Mouse (Mus musculus) embryonic facial prominence, embryonic 12.5 days (tissue): ENCODE measurements around the gene Mmgt2. TPM values are rescaled to one million over a fixed set of nuclear protein-coding genes. Genes with fewer than 3 reads are reported as not detected.
"Not testable (repeated sequence)": the region's sequence is repeated elsewhere in the genome, so short reads cannot be mapped to it uniquely, and the experiment has no call there.

Experiments
- ATAC-seq: fragments of 200-750 bp; cut with Nextera tagmentation; 2 replicates; pipeline ENCODE4 v1.8.0; 2017; ENCODE audit not compliant: insufficient number of reproducible peaks, insufficient read depth, low FRiP score, low TSS enrichment
- H3K27ac ChIP-seq: fragments of 300-500 bp; sonication (generic); 2 replicates; pipeline ENCODE4 v1.5.1; 2016; ENCODE audit warnings: mild to moderate bottlenecking
- H3K27me3 ChIP-seq: fragments of 300-500 bp; sonication (generic); 2 replicates; pipeline ENCODE4 v1.6.1; 2016; ENCODE audit warnings: mild to moderate bottlenecking, moderate library complexity
- H3K36me3 ChIP-seq: fragments of 300-500 bp; sonication (generic); 2 replicates; pipeline ENCODE4 v1.6.1; 2016; ENCODE audit warnings: mild to moderate bottlenecking
- H3K4me1 ChIP-seq: fragments of 300-500 bp; sonication (generic); 2 replicates; pipeline ENCODE4 v1.6.1; 2016
- H3K4me2 ChIP-seq: fragments of 300-500 bp; sonication (generic); replicated peaks from 2 replicates; pipeline ENCODE4 v1.6.1; 2016; ENCODE audit warnings: mild to moderate bottlenecking, moderate library complexity
- H3K4me3 ChIP-seq: fragments of 300-500 bp; sonication (generic); 2 replicates; pipeline ENCODE4 v1.5.1; 2016; ENCODE audit warnings: mild to moderate bottlenecking
- H3K9ac ChIP-seq: fragments of 300-500 bp; sonication (generic); 2 replicates; pipeline ENCODE4 v1.6.1; 2016; ENCODE audit warnings: mild to moderate bottlenecking, moderate library complexity
- H3K9me3 ChIP-seq: fragments of 300-500 bp; sonication (generic); 2 replicates; pipeline ENCODE4 v1.6.1; 2016; ENCODE audit warnings: mild to moderate bottlenecking, moderate library complexity
- WGBS: fragments of 180-500 bp; shearing (Covaris S2); methylation state at CpG from one replicate; pipeline ENCODE4 v1.1.7; 2016; 5-methylcytosine and 5-hydroxymethylcytosine counted together
- polyA plus RNA-seq: library from polyadenylated mRNA; unstranded; fragments of >200 nt; fragmentation: Nextera tagmentation; extraction: Ambion mirVana; gene quantifications from 2 replicates; pipeline ENCODE4 v1.2.1, GENCODE M21; 2016

Gene Mmgt2
- polyA plus RNA-seq, 1 experiment from 2014 or later, result 62.3 TPM

GRCm38 (mm10) chr11:62649803-62650202 lies 1.3 kb downstream of the Mmgt2 start:
- H3K4me3 ChIP-seq, result peak overlapping the region; percentile 78; the same call in 1 of the 2 replicates
- 85% methylated on average over 4 of the region's 4 CpGs for WGBS
- peaks cover 18% of the 10 kb centered on the region; the same call in 1 of the 2 replicates for H3K36me3 ChIP-seq
- H3K27me3 ChIP-seq, H3K9me3 ChIP-seq, H3K9ac ChIP-seq, ATAC-seq, H3K27ac ChIP-seq: not testable (repeated sequence)
- H3K4me2 ChIP-seq, result peak overlapping the region; percentile 94
- H3K4me1 ChIP-seq, result peaks cover 42% of the 10 kb centered on the region

- no peak overlapping the region for H3K4me2 ChIP-seq
- H3K27ac ChIP-seq, result no peak overlapping the region
- H3K27me3 ChIP-seq, result no peaks in the 10 kb centered on the region
- H3K36me3 ChIP-seq, result peaks cover 25% of the 10 kb centered on the region; the same call in 1 of the 2 replicates
- no peak for ATAC-seq
- no peak overlapping the region for H3K9ac ChIP-seq
- peaks cover 24% of the 10 kb centered on the region for H3K4me1 ChIP-seq
- WGBS, result 90% methylated on average over 3 of the region's 3 CpGs
- H3K4me3 ChIP-seq, result no peak overlapping the region
- peaks cover 5% of the 10 kb centered on the region; the same call in 1 of the 2 replicates for H3K9me3 ChIP-seq
Observed at GRCm38 (mm10) chr11:62651563-62651962, 3.1 kb downstream of the Mmgt2 start.

GRCm38 (mm10) chr11:62652080-62652479 lies 3.6 kb downstream of the Mmgt2 start:
- Histone ChIP-seq H3K27ac (no peak overlapping the region), H3K27me3 (no peaks in the 10 kb centered on the region), H3K9me3 (peaks cover 5% of the 10 kb centered on the region; the same call in 1 of the 2 replicates), H3K4me1 (peaks cover 19% of the 10 kb centered on the region), H3K36me3 (peaks cover 30% of the 10 kb centered on the region; the same call in 1 of the 2 replicates), H3K4me3 (no peak overlapping the region), H3K9ac (no peak overlapping the region), H3K4me2 (no peak overlapping the region)
- no peak for ATAC-seq
- WGBS, result 94% methylated on average over 3 of the region's 3 CpGs

- no peaks in the 10 kb centered on the region for H3K27me3 ChIP-seq
- no peaks in the 10 kb centered on the region for H3K9me3 ChIP-seq
- WGBS, result 57% methylated on average over 4 of the region's 4 CpGs
- H3K36me3 ChIP-seq, result peaks cover 34% of the 10 kb centered on the region
- no peak overlapping the region for H3K27ac ChIP-seq
- H3K4me1 ChIP-seq, result no peaks in the 10 kb centered on the region
- no peak overlapping the region for H3K9ac ChIP-seq
- no peak for ATAC-seq
- H3K4me2 ChIP-seq, result no peak overlapping the region
- H3K4me3 ChIP-seq, result no peak overlapping the region
Observed at GRCm38 (mm10) chr11:62660885-62661284, 12.4 kb downstream of the Mmgt2 start.

- Histone ChIP-seq H3K9ac (no peak overlapping the region), H3K27me3 (no peaks in the 10 kb centered on the region), H3K9me3 (no peaks in the 10 kb centered on the region), H3K4me3 (no peak overlapping the region), H3K36me3 (peaks cover 33% of the 10 kb centered on the region), H3K4me2 (no peak overlapping the region), H3K4me1 (no peaks in the 10 kb centered on the region), H3K27ac (no peak overlapping the region)
- 90% methylated on average over 6 of the region's 6 CpGs for WGBS
- ATAC-seq, result no peak
Observed at GRCm38 (mm10) chr11:62664250-62664649, 15.8 kb downstream of the Mmgt2 start.

GRCm38 (mm10) chr11:62668986-62669385 lies 20.5 kb downstream of the Mmgt2 start:
- Histone ChIP-seq H3K4me1 (no peaks in the 10 kb centered on the region), H3K27ac (no peak overlapping the region), H3K4me3 (no peak overlapping the region), H3K9me3 (no peaks in the 10 kb centered on the region), H3K27me3 (no peaks in the 10 kb centered on the region), H3K9ac (no peak overlapping the region), H3K36me3 (peaks cover 28% of the 10 kb centered on the region), H3K4me2 (no peak overlapping the region)
- 93% methylated on average over 5 of the region's 5 CpGs for whole genome bisulfite sequencing
- no peak for ATAC-seq

- H3K4me1 ChIP-seq, result no peaks in the 10 kb centered on the region
- H3K36me3 ChIP-seq, result peaks cover 24% of the 10 kb centered on the region
- no peaks in the 10 kb centered on the region for H3K27me3 ChIP-seq
- no peak for ATAC-seq
- H3K4me2 ChIP-seq, result no peak overlapping the region
- no peak overlapping the region for H3K9ac ChIP-seq
- H3K4me3 ChIP-seq, result no peak overlapping the region
- no peaks in the 10 kb centered on the region for H3K9me3 ChIP-seq
- no peak overlapping the region for H3K27ac ChIP-seq
- WGBS, result 69% methylated on average over 12 of the region's 12 CpGs
Observed at GRCm38 (mm10) chr11:62669471-62669870, 21.0 kb downstream of the Mmgt2 start.

GRCm38 (mm10) chr11:62670006-62670405 lies 21.5 kb downstream of the Mmgt2 start:
- ATAC-seq, result no peak
- H3K9me3 ChIP-seq, result no peaks in the 10 kb centered on the region
- H3K4me2 ChIP-seq, result no peak overlapping the region
- 85% methylated on average over 6 of the region's 6 CpGs for WGBS
- H3K27me3 ChIP-seq, result no peaks in the 10 kb centered on the region
- no peak overlapping the region for H3K27ac ChIP-seq
- peaks cover 18% of the 10 kb centered on the region for H3K36me3 ChIP-seq
- H3K4me3 ChIP-seq, result no peak overlapping the region
- H3K4me1 ChIP-seq, result no peaks in the 10 kb centered on the region
- no peak overlapping the region for H3K9ac ChIP-seq

GRCm38 (mm10) chr11:62675480-62676289 lies 27.2 kb downstream of the Mmgt2 start:
- Histone ChIP-seq H3K27ac (no peak overlapping the region), H3K4me1 (peaks cover 4% of the 10 kb centered on the region; the same call in 1 of the 2 replicates), H3K9ac (peak overlapping the region; percentile 33; the same call in 1 of the 2 replicates), H3K4me2 (peak overlapping the region; percentile 46), H3K36me3 (no peaks in the 10 kb centered on the region), H3K4me3 (peak overlapping the region; percentile 12; the same call in 1 of the 2 replicates), H3K27me3 (no peaks in the 10 kb centered on the region), H3K9me3 (no peaks in the 10 kb centered on the region)
- 18% methylated on average over 17 of the region's 17 CpGs for WGBS
- peak; percentile 87; the same call in 1 of the 2 replicates for ATAC-seq

- H3K36me3 ChIP-seq, result no peaks in the 10 kb centered on the region
- no peak overlapping the region for H3K9ac ChIP-seq
- no peaks in the 10 kb centered on the region for H3K27me3 ChIP-seq
- H3K4me2 ChIP-seq, result no peak overlapping the region
- peaks cover 4% of the 10 kb centered on the region; the same call in 1 of the 2 replicates for H3K4me1 ChIP-seq
- H3K4me3 ChIP-seq, result no peak overlapping the region
- no peaks in the 10 kb centered on the region for H3K9me3 ChIP-seq
- WGBS, result 84% methylated on average over 4 of the region's 4 CpGs
- no peak for ATAC-seq
- no peak overlapping the region for H3K27ac ChIP-seq
Observed at GRCm38 (mm10) chr11:62676290-62676596, 27.8 kb downstream of the Mmgt2 start.

GRCm38 (mm10) chr11:62678778-62679354 lies 30.4 kb downstream of the Mmgt2 start:
- Histone ChIP-seq H3K27me3 (no peaks in the 10 kb centered on the region), H3K27ac (no peak overlapping the region), H3K9ac (no peak overlapping the region), H3K36me3 (no peaks in the 10 kb centered on the region), H3K4me1 (peaks cover 4% of the 10 kb centered on the region; the same call in 1 of the 2 replicates), H3K4me2 (no peak overlapping the region), H3K9me3 (no peaks in the 10 kb centered on the region), H3K4me3 (no peak overlapping the region)
- no peak for ATAC-seq
- WGBS, result 79% methylated on average over 7 of the region's 7 CpGs

GRCm38 (mm10) chr11:62679954-62680353 lies 31.5 kb downstream of the Mmgt2 start:
- no peaks in the 10 kb centered on the region for H3K9me3 ChIP-seq
- no peak overlapping the region for H3K4me3 ChIP-seq
- H3K4me1 ChIP-seq, result peaks cover 4% of the 10 kb centered on the region; the same call in 1 of the 2 replicates
- no peak overlapping the region for H3K27ac ChIP-seq
- no peak for ATAC-seq
- H3K27me3 ChIP-seq, result no peaks in the 10 kb centered on the region
- H3K9ac ChIP-seq, result no peak overlapping the region
- no peaks in the 10 kb centered on the region for H3K36me3 ChIP-seq
- no peak overlapping the region for H3K4me2 ChIP-seq
- 89% methylated on average over 4 of the region's 4 CpGs for WGBS
